Mouse (Mus musculus) layer of hippocampus, adult 9-10 months (tissue): ENCODE results near the gene Rfx3.

ENCODE experiments used
- DNase-seq: peaks from one replicate; pipeline ENCODE4 v3.0.0; 2022; ENCODE audit warnings: low spot score

Gene Rfx3

GRCm38 (mm10) chr19:28010471-28011395 is at the start of gene Rfx3:
TSS of gene Rfx3 (minus strand) at chr19:28011166.
- DNase-seq, result peak; percentile 52

DNA sequence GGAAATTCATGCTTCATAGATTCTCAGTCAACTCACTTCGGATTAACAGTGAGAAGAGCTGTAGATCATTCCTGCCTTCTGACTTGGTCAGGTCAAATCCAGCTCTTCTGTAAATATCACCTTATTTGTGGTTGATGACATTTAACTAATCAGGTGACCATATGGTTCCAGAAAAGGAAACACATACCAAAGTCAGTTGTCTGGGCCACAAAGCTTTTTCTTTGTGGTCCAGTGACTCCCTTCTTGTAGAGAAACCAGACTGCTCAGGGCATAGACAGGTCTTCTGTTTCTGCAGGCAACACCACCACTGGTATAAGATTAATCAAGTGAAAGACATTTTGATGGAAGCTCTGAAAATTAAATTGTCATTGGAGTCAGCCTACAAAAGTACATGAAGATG is 41.1 kb upstream of the Rfx3 start:
- DNase-seq, result no peak

DNA sequence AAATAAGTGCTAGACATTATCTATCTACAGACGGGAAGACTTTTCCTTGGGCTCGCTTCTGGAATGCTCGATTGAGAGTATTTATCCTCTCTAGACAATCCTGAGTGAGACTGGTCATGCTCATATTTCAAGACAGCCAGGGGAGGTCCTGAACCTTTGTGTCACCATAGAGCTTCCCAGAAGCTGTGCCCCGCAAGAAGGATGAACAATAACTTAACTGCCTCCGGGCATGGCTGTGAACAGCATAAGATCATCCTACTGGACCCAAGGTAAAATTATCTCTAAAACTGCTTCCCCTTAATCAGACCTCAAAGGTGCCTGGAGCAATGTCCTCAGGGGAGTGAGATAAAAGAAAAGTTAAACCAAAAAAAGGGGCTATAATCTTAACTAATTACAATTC is 40.6 kb upstream of the Rfx3 start:
- DNase-seq, result no peak

GRCm38 (mm10) chr19:28049280-28049679 is 38.3 kb upstream of the Rfx3 start:
- DNase-seq, result no peak

- DNase-seq, result no peak
Observed at GRCm38 (mm10) chr19:28046806-28047205, 35.8 kb upstream of the Rfx3 start.

GRCm38 (mm10) chr19:28044950-28045349 is 34.0 kb upstream of the Rfx3 start:
- no peak for DNase-seq

DNA sequence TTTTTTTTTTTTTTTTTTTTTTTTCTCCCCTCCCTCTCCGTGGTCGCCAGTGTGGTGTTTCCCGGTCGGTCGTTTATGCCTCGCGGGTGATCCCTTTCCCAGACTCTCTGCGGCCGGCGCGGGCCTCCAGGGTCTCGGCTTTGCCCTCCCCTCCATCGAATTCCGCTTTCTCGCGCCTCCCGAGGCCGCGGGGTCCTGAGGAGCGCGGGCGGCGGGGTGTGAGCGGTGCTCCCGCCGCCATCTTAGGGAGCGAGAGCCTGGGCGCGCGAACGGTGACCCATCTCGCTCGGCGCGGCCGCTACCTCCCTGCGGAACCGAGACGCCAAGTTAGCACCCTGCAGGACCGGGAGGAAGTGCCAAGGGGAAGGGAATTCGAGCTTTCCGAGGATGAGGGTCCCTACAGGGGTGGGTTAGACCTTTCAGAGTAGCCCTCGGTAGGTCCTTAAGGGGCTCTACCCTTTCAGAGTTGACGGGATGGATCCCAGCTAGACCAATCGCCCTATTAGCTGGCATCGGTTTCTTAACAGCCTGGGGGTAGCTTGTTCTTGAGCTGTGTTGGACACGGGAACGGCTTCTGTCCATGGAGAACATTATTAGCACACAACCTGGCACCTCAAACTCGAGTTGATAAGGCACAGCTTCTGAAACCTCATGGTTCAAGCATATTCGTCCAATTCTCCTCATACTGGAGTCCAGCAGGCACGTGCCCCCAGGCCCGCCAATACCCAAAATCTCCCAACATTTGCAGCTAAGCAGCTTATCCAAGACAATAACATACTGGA is 943 bp upstream of the Rfx3 start:
- peak; percentile 45 for DNase-seq

DNA sequence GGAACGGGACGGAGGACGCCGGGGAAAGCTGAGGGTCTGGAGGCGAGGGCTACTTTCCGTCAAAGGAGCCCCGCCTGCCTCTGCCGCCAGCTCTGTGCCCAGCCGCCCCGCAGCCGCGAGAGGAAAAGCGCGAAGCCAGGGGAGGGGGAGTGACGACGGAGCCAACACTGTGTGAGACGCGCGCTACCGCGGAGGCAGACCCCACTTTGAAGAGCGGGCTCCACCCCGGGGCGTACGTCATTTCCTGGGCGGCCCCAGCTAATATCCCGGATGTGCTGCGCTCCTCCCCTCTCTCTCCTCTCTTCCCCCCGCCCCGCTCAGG is 391 bp upstream of the Rfx3 start:
- peak; percentile 84 for DNase-seq

DNA sequence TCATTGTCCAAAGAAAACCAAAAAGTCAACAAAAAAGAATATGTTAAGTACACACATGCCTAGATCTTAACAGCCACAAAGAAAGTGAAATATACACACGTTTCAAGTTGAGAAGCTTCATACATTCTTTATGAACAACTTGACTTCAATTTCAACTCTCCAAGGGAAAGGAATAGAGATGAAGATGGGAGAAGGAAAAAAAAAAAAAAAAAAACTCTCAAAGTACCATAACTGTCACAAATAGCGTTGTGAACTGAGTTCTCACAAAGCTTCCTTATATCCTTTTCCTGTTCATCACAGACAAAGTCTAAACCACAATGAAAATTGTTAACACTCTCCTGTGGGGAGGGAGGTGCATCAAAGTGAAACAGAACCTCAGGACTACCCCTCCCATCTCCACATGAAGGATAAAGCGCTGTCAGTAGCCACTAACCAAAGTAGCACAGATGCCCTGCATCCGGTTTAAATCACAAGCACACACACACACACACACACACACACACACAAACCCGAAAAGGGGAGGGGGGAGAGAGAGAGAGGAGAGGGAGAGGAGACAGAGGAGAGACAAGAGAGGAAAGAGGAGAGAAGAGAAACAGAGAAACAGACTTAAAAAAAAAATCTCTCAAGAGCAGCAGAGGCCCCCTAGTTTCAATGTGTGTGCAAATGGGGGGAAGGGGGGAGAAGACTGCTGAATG is 1.2 kb downstream of the Rfx3 start:
- no peak for DNase-seq

- no peak for DNase-seq
Observed at GRCm38 (mm10) chr19:28004190-28004589, 6.8 kb downstream of the Rfx3 start.

DNA sequence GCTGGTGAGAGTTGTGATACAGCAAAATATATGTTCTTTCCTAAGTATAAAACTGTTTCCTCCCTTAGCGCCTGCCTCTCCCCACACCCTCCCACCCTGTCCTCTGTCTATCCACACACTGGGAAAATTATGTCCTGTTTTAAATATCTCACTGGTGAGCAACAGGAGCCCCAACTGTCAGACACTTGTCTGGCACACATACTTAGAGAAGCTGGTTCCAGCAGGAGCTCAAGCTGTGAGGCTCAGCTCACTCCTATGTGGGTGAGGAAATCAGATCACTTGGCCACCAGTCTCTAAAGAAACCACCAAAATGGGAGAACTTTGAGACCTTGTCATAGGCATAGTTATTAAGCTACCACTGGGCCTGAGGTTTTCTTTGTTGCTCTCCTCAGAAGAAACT is 7.5 kb downstream of the Rfx3 start:
- DNase-seq, result no peak

- no peak for DNase-seq
Observed at GRCm38 (mm10) chr19:28002708-28003107, 8.3 kb downstream of the Rfx3 start.

DNA sequence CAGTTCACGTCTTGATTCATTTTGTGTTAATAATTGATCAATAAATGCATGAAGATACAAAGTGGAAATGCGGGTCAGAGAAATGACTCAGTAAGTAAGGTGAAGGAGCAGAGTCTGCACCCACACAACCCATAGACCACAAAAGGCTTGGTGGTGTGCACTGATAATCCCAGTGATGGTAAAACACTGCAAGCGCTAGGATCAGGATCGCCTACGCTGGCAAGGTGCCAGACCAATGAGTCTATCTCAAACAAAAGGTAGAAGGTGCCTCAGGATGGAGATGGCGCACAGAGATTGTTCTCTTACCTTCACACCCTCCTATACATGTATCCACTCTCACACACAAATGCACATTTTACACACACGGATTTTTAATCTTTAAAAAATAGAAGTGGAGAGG is 18.2 kb downstream of the Rfx3 start:
- no peak for DNase-seq

- no peak for DNase-seq
Observed at GRCm38 (mm10) chr19:27988746-27989145, 22.2 kb downstream of the Rfx3 start.

DNA sequence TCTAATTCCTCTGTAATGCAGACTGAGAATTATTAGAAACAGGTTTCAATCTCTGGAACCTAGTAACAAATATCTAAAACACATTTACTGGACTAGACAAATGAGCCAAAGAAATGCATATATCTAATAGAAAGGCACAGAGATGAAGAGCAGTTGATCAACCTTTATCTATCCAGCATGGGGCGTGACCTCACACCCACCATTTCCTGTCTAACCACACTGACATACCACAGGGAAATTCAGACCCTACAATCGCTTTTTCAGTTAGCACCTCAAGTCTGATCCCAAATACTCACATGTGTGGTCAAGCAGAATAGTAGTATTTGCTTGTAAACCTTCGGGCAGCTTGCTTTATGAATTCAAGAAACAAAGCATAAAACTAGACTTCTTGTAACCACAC is 43.4 kb downstream of the Rfx3 start:
- no peak for DNase-seq

- no peak for DNase-seq
Observed at GRCm38 (mm10) chr19:27961271-27961670, 49.7 kb downstream of the Rfx3 start.

DNA sequence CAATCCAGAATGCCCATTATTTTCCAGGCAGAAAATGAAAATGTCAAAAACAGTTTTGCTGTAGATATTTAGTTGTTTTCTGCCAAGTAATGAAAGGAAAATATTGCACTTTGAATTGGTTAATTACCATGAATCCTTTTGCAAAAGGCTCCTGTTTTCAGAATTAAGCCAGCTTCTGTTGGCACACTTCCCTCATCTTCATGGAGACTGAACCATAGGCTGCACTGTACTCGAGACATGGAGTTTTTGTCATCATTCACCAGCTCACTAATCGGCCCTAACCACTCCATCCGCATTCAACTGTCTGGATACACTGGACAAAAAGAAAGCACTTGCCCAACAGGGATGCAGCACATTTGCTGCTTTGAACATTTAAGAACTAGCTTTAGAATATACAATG is 75.5 kb downstream of the Rfx3 start:
- DNase-seq, result no peak

GRCm38 (mm10) chr19:27931136-27931535 is 79.8 kb downstream of the Rfx3 start:
- no peak for DNase-seq

GRCm38 (mm10) chr19:27926378-27926777 is 84.6 kb downstream of the Rfx3 start:
- DNase-seq, result no peak

DNA sequence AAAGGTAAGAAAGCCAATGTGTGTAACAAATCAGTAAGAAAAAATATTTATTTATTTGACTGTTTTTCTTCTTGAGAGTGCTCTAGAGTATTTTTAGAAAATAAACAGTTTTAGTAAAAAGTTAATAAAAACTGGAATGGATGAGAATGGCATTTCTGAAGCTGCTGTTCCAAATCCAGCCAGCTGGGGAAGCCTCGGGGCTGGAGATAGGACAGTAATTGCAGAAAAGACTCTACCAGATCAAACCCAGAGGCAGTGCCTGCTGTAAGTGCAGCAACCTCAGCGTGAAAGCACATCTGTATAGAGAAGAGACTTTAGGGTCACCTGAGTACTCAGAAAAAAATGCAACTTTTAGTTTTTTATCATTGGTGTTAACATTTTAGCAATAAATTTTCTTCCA is 91.9 kb downstream of the Rfx3 start:
- no peak for DNase-seq

- DNase-seq, result no peak
Observed at GRCm38 (mm10) chr19:27916446-27916845, 94.5 kb downstream of the Rfx3 start.

DNA sequence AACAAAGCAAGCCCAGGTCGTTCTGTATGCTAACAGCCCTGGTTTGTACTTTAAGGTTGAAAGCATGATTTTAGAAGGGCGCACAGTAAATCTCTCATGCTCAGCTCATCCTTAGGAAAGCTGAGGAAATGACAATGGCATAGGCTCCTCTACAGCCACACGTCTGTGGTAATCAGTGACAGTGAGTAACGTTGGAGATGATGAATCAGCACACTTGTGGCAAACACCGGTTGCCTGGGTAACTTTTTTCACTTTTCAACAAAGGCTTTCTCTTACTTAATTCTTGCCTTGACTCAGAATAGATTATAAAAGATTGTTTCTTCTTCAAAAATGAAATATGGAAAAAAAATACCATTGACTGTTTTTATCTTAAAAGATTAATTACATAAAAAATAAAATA is 104.0 kb downstream of the Rfx3 start:
- no peak for DNase-seq

DNA sequence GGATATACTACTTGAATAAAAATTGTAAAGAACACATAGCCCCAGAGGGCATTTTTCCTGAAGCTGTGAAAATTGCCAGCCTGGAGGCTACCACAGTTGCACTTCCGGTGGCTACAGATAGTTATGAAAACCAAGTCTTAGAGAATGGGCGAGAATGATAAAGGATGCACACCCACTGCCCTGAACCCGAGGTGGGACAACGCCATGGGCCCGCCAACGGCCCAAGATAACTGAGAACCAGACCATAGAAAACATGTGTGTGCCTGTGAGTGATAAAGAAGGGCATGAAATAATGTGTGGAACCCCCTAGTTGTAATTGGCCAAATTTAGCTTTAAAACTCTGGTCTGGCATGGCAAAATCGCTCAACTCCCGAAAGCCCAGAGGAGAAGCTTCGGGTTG is 105.0 kb downstream of the Rfx3 start:
- DNase-seq, result no peak
